Mouse (Mus musculus) liver, adult 2 months (tissue): Measurements from ENCODE around the gene Reep1.
A peak's percentile ranks its signal among the peaks of the same experiment; 100 is the strongest.

Source experiments
- CTCF ChIP-seq: fragments of 200-500 bp; IDR thresholded peaks from 2 replicates; pipeline ENCODE4 v1.5.1; 2011; ENCODE audit warnings: low read depth, low read length, control low read depth
- POLR2A ChIP-seq: fragments of 200-500 bp; IDR thresholded peaks from 2 replicates; pipeline ENCODE4 v1.6.1; 2011; ENCODE audit warnings: low read length, control low read depth; ENCODE audit not compliant: insufficient read depth; ENCODE audit errors: extremely low read depth

GRCm38 (mm10) chr6:71678891-71679290, 28.5 kb upstream of the Reep1 start:
- TF ChIP-seq POLR2A: no peak
- peak; percentile 16; the same call in 1 of the 2 replicates for TF ChIP-seq CTCF
